Mouse (Mus musculus): ENCODE measurements at regions not wholly inside any gene's neighbourhood (a gene's known extent, or its start where the extent isn't known, plus 50 kb on each side); places are given as distances from the start of the nearest gene placed in this dataset.

DNA sequence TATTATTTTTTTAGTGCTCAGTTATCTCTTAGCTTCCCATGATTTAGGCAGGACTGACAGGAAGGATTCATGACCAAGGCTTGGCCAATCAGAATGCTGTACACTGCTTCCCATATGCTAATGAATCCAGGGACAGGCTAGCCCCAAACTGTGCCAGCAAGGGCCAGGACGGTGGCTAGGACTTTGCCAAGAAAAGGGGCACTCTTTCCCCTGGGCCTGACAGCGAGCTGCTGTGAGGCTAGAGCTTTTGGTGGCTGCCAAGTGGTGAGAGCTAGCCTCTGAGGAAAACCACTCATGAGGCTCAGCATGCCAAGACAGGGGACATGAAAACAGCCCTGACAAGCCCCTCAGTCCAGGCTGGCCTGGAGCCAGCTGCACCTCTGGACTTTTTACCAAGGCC lies 69.0 kb upstream of the Unc5a start:
- no peak for ATAC-seq (ENCODE audit: insufficient read depth)
- H3K27ac ChIP-seq (replicated peaks), result no peak overlapping the region
- H3K9me3 ChIP-seq (replicated peaks), result no peaks in the 10 kb centered on the region
- H3K4me3 ChIP-seq (replicated peaks), result no peak overlapping the region
- H3K36me3 ChIP-seq (replicated peaks), result no peaks in the 10 kb centered on the region
- no peak overlapping the region for H3K4me2 ChIP-seq
- H3K4me1 ChIP-seq (replicated peaks), result no peaks in the 10 kb centered on the region
- peaks cover 9% of the 10 kb centered on the region for H3K27me3 ChIP-seq
- no peak overlapping the region for H3K9ac ChIP-seq
- WGBS (ENCODE audit: insufficient replicate concordance), result 35% methylated on average over 2 of the region's 2 CpGs

DNA sequence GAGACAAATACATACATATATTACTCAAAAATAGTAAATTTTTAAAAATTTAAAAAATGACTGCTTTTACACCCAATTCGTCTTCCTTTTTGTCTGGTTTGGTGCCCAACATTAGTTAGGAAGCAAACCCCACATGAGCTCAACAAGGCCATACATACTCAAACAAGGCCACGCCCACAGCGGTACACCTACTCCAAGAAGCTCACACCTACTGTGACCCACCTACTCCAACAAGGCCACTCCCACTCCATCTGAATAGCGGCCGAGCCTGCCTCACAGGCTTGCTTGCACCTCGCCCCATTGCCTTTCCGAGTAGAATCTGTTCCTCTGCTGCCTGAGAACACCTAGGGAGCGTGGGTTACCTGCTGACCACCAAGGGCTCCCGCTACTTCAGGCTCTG lies 66.4 kb upstream of the Unc5a start:
- no peak overlapping the region for H3K27ac ChIP-seq (replicated peaks)
- no peaks in the 10 kb centered on the region for H3K9me3 ChIP-seq (replicated peaks)
- H3K27me3 ChIP-seq, result peaks cover 18% of the 10 kb centered on the region
- 44% methylated on average over 9 of the region's 9 CpGs for WGBS (ENCODE audit: insufficient replicate concordance)
- no peaks in the 10 kb centered on the region for H3K36me3 ChIP-seq (replicated peaks)
- ATAC-seq (ENCODE audit: insufficient read depth), result no peak
- no peaks in the 10 kb centered on the region for H3K4me1 ChIP-seq (replicated peaks)
- no peak overlapping the region for H3K4me2 ChIP-seq
- H3K9ac ChIP-seq, result no peak overlapping the region
- no peak overlapping the region for H3K4me3 ChIP-seq (replicated peaks)

DNA sequence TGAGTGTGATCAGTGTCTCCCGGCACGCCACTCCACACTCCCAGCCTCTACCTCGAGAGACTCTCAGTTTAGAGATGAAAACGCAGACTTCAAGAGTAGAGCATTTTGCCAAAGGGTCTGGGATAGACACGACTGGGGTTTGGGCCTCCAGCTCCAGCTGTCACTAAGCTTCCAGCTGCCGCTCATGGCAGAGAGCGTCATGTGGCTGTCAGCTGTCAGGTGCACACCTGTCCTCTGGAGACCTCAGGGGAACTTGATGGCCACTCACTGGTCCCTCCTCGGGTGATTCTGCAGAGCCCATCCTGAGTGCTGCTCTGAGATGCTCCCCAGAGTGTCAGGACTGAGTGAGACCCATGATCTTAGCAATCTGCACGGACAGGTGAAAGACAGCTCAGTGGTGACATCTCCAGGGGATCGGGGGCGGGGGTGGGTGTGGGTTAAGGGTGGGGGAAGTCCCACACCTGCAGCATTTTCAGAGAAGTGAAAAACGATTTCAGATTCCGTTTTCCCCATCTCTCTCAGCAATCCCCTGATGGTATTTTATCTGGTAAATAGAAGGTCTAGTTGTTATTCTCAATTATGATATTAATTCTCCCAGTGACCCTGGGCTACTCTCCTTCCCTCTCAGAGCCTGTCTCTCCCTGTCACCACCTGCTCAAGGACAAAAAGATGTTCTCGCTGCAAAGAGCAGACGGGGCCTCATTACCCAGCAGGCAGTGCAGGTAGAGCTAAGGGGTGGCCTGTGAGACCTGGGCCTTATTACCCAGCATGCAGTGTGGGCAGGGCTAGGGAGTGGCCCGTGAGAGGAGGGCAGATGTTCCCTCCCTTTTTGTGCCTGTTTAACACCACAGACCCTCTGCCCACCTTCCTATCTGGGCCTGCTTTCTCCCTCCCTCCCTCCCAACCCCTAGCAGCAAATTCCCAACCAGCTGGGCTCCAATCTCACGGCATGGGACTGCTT lies 65.2 kb upstream of the Unc5a start:
- Histone ChIP-seq H3K9me3 (replicated peaks) (no peaks in the 10 kb centered on the region), H3K27me3 (peaks cover 23% of the 10 kb centered on the region), H3K27ac (replicated peaks) (no peak overlapping the region), H3K36me3 (replicated peaks) (no peaks in the 10 kb centered on the region), H3K4me3 (replicated peaks) (no peak overlapping the region), H3K4me1 (replicated peaks) (no peaks in the 10 kb centered on the region), H3K4me2 (no peak overlapping the region), H3K9ac (no peak overlapping the region)
- no peak for ATAC-seq (ENCODE audit: insufficient read depth)
- WGBS (ENCODE audit: insufficient replicate concordance), result 46% methylated on average over 17 of the region's 17 CpGs

DNA sequence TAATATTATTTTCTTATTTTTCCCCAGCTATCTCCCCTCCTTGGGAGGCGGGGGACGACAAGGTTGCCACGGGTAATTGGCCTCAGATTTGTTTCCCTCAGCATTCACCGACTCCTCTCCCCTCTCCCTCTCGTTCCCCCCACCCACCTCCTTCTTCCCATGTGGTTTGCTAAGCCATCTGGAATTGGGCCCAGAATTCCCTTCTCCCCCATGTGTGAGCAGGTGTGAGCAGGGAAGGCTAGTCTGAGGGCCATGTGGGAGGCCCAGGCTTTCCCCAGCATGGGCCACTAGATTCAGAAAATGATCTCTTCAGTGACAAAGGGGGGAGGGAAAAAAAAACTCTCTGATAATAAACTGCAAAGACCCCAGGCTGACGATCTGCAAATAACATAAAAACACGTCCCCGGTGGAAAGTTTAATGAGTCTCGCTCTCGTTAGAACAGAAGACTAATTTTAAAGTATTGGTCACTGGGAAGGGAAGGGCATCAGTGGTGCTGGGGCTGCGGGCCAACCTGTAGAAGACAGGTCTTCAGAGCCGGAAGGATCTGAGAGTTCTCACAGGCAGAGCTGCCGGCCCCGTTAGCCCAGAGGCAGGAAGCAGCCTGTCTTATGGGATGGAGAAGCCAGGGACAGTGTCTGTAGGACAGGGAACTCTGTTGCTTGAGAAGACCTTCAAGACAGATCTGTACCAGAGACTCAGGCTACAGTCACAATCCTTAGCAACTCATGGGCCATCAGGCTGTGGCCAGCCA lies 64.3 kb upstream of the Unc5a start:
- peaks cover 23% of the 10 kb centered on the region for H3K27me3 ChIP-seq
- no peak overlapping the region for H3K4me2 ChIP-seq
- no peak for ATAC-seq (ENCODE audit: insufficient read depth)
- no peaks in the 10 kb centered on the region for H3K9me3 ChIP-seq (replicated peaks)
- H3K4me1 ChIP-seq (replicated peaks), result no peaks in the 10 kb centered on the region
- H3K9ac ChIP-seq, result no peak overlapping the region
- H3K4me3 ChIP-seq (replicated peaks), result no peak overlapping the region
- WGBS (ENCODE audit: insufficient replicate concordance), result 50% methylated on average over 14 of the region's 14 CpGs
- no peaks in the 10 kb centered on the region for H3K36me3 ChIP-seq (replicated peaks)
- no peak overlapping the region for H3K27ac ChIP-seq (replicated peaks)

GRCm38 (mm10) chr13:54887366-54887921 lies 61.8 kb upstream of the Unc5a start:
- Histone ChIP-seq H3K9me3 (replicated peaks) (no peaks in the 10 kb centered on the region), H3K4me3 (replicated peaks) (no peak overlapping the region), H3K9ac (no peak overlapping the region), H3K27ac (replicated peaks) (no peak overlapping the region), H3K4me1 (replicated peaks) (no peaks in the 10 kb centered on the region), H3K27me3 (peaks cover 23% of the 10 kb centered on the region), H3K4me2 (no peak overlapping the region), H3K36me3 (replicated peaks) (no peaks in the 10 kb centered on the region)
- no peak for ATAC-seq (ENCODE audit: insufficient read depth)
- WGBS (ENCODE audit: insufficient replicate concordance), result 15% methylated on average over 18 of the region's 18 CpGs

GRCm38 (mm10) chr13:54888021-54888420 lies 61.2 kb upstream of the Unc5a start:
- no peak for ATAC-seq (ENCODE audit: insufficient read depth)
- WGBS (ENCODE audit: insufficient replicate concordance), result 55% methylated on average over 5 of the region's 5 CpGs
- Histone ChIP-seq H3K27ac (replicated peaks) (no peak overlapping the region), H3K4me1 (replicated peaks) (no peaks in the 10 kb centered on the region), H3K9me3 (replicated peaks) (no peaks in the 10 kb centered on the region), H3K4me2 (no peak overlapping the region), H3K9ac (no peak overlapping the region), H3K27me3 (peaks cover 23% of the 10 kb centered on the region), H3K36me3 (replicated peaks) (no peaks in the 10 kb centered on the region), H3K4me3 (replicated peaks) (no peak overlapping the region)

DNA sequence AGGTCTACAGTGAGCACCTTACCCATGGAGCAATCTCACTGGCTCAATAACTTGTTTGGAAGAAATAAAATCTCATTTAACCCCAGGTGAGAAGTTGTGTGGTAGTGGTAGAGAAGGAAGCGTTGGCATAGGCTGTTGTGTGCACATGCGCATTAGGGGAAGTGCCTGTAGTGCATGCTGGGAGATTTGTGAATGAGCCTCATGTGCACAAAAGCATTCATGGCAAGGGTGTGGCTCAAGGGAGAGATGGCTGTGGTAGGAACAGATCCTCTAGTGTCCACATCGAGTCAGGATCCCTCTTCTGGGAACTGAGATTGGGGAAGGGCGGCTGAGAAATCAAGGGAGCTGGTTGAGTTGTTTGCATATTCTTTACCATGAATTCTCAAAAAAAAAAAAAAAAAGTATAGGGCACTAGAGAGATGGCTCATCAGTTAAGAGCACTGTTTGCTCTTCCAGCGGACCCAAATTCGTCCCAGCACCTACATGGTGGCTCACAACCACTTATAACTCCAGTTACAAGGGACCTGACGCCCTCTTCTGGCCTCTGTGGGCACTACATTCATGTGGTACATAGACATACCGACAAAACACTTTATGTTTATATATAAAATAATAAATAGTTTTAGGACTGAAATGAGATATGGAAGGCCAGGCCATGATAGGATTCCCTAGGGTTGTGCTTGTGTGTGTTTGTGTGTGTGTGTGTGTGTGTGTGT lies 59.4 kb upstream of the Unc5a start:
- Histone ChIP-seq H3K4me1 (replicated peaks) (no peaks in the 10 kb centered on the region), H3K36me3 (replicated peaks) (no peaks in the 10 kb centered on the region), H3K9ac (no peak overlapping the region), H3K27ac (replicated peaks) (no peak overlapping the region), H3K27me3 (peaks cover 23% of the 10 kb centered on the region), H3K4me2 (no peak overlapping the region), H3K4me3 (replicated peaks) (no peak overlapping the region), H3K9me3 (replicated peaks) (no peaks in the 10 kb centered on the region)
- ATAC-seq (ENCODE audit: insufficient read depth), result no peak
- 58% methylated on average over 8 of the region's 8 CpGs for WGBS (ENCODE audit: insufficient replicate concordance)

GRCm38 (mm10) chr13:54892572-54892971 lies 56.6 kb upstream of the Unc5a start:
- Histone ChIP-seq H3K9ac (no peak overlapping the region), H3K27ac (replicated peaks) (no peak overlapping the region), H3K27me3 (peaks cover 8% of the 10 kb centered on the region), H3K4me2 (no peak overlapping the region), H3K36me3 (replicated peaks) (no peaks in the 10 kb centered on the region), H3K9me3 (replicated peaks) (no peaks in the 10 kb centered on the region), H3K4me3 (replicated peaks) (no peak overlapping the region), H3K4me1 (replicated peaks) (no peaks in the 10 kb centered on the region)
- WGBS (ENCODE audit: insufficient replicate concordance), result 21% methylated on average over 1 of the region's 1 CpGs
- ATAC-seq (ENCODE audit: insufficient read depth), result no peak

DNA sequence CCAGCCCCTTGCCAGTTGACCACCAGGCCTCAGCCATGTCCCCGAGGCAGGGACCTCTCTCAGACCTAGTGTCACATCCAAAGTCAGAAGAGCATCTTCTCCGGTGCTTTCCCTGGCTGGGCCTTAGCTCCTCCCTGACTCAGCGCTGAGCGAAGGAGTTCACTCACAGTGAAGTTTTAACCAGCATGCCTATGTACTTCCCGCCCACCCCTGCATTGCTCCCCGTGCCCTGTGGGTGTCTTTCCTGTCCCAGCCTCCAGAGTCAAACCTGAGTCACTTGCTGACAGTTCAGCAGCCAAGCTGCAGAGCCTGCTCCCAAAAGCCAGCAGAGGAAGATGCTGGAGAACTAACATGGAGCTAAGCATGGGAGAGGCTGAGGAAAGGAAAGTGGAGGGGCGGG lies 55.6 kb upstream of the Unc5a start:
- WGBS (ENCODE audit: insufficient replicate concordance), result 36% methylated on average over 7 of the region's 7 CpGs
- H3K27me3 ChIP-seq, result no peaks in the 10 kb centered on the region
- H3K9ac ChIP-seq, result no peak overlapping the region
- H3K4me3 ChIP-seq (replicated peaks), result no peak overlapping the region
- H3K4me2 ChIP-seq, result no peak overlapping the region
- ATAC-seq (ENCODE audit: insufficient read depth), result no peak
- no peak overlapping the region for H3K27ac ChIP-seq (replicated peaks)
- no peaks in the 10 kb centered on the region for H3K4me1 ChIP-seq (replicated peaks)
- no peaks in the 10 kb centered on the region for H3K36me3 ChIP-seq (replicated peaks)
- no peaks in the 10 kb centered on the region for H3K9me3 ChIP-seq (replicated peaks)

DNA sequence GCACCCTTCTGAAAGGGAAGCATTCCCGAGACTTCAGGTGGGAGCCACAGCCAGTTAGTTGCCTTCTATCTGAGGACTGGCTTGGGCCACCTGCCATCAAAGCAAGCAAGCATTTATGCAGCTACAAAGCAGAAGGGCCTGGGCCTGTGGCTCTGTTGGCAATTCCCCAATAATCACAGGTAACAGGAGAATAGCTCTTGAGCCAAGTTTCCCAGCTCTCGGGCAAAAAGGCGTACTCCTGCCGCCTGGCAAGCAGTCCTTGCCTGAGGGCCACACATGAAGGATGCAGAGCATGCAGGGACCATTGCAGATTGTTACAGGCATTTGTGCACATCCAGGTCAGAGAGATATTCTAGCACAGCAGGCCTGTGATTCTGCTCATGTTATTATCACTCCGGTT lies 53.2 kb upstream of the Unc5a start:
- Histone ChIP-seq H3K36me3 (replicated peaks) (no peaks in the 10 kb centered on the region), H3K4me1 (replicated peaks) (no peaks in the 10 kb centered on the region), H3K27me3 (no peaks in the 10 kb centered on the region), H3K9me3 (replicated peaks) (no peaks in the 10 kb centered on the region), H3K4me2 (no peak overlapping the region), H3K4me3 (replicated peaks) (no peak overlapping the region), H3K9ac (no peak overlapping the region), H3K27ac (replicated peaks) (no peak overlapping the region)
- ATAC-seq (ENCODE audit: insufficient read depth), result no peak
- WGBS (ENCODE audit: insufficient replicate concordance), result 75% methylated on average over 5 of the region's 5 CpGs
